ENCODE assay signal across 8 mouse cellular contexts in genomic region chr11:78166161-78166560, GRCm38 (mm10). TPM values are rescaled to one million over a fixed set of nuclear protein-coding genes. Genes with fewer than 3 reads are reported as not detected.
DNase-seq lines count a peak whose midpoint lies in the region; ATAC-seq and TF ChIP-seq lines count a peak whose summit lies in the region.

No protein-coding gene starts in this region.

- no peak overlapping the region; the same call in 1 of the 2 replicates for H3K9ac ChIP-seq in lung, postnatal 0 days (replicated peaks; ENCODE audit: low read depth)
- H3K9ac ChIP-seq in forebrain, embryonic 13.5 days: peak overlapping the region; percentile 99
- peak overlapping the region; percentile 68; the same call in 1 of the 2 replicates for H3K9ac ChIP-seq in limb, embryonic 11.5 days (ENCODE audit: low read length)

- H3K4me3 ChIP-seq in lung, postnatal 0 days (ENCODE audit: low read depth, low read length): peak overlapping the region; percentile 75; the same call in 1 of the 2 replicates
- H3K4me3 ChIP-seq in lung, adult 2 months (replicated peaks; ENCODE audit: extremely low read depth, low read depth, low read length): no peak overlapping the region
- peak overlapping the region; percentile 99 for H3K4me3 ChIP-seq in forebrain, embryonic 13.5 days
- H3K4me3 ChIP-seq in limb, embryonic 11.5 days (ENCODE audit: low read depth, low read length): peak overlapping the region; percentile 99
- H3K4me3 ChIP-seq in small intestine, adult 2 months (ENCODE audit: low read depth, low read length): peak overlapping the region; percentile 69

- no peak for DNase-seq in lung, postnatal 0 days (ENCODE audit: low spot score)
- DNase-seq in lung, adult 2 months: no peak
- no peak for DNase-seq in limb, embryonic 11.5 days (ENCODE audit: low spot score)
- no peak for DNase-seq in layer of hippocampus, postnatal 14 days (ENCODE audit: low spot score in 2 of 2)
- no peak for DNase-seq in left cerebral cortex, adult 8-10 months (ENCODE audit: low spot score in 2 of 2)
- DNase-seq in lung, adult 18-20 months: no peak

- TF ChIP-seq POLR2A in lung, adult 2 months (IDR thresholded peaks at IDR 0.05; ENCODE audit: borderline replicate concordance, extremely low read depth, low read depth, low read length): no peak
- no peak for TF ChIP-seq POLR2A in small intestine, adult 2 months (IDR thresholded peaks at IDR 0.05; ENCODE audit: low read depth, low read length)

- no peaks in the 10 kb centered on the region for H3K27me3 ChIP-seq in lung, postnatal 0 days (replicated peaks; ENCODE audit: insufficient read depth, low read length)
- no peaks in the 10 kb centered on the region for H3K27me3 ChIP-seq in forebrain, embryonic 13.5 days
- H3K27me3 ChIP-seq in limb, embryonic 11.5 days (ENCODE audit: control insufficient read depth, insufficient read depth, low read length): no peaks in the 10 kb centered on the region
- H3K27me3 ChIP-seq in small intestine, adult 2 months (ENCODE audit: control insufficient read depth, insufficient read depth, low read length): no peaks in the 10 kb centered on the region

- TF ChIP-seq EP300 in lung, postnatal 0 days (IDR thresholded peaks at IDR 0.05): no peak

- H3K4me2 ChIP-seq in lung, postnatal 0 days (replicated peaks; ENCODE audit: low read depth, low read length): peak overlapping the region; percentile 95
- H3K4me2 ChIP-seq in forebrain, embryonic 13.5 days: peak overlapping the region; percentile 81
- H3K4me2 ChIP-seq in limb, embryonic 11.5 days (ENCODE audit: low read depth, severe bottlenecking): peak overlapping the region; percentile 61

- H3K27ac ChIP-seq in lung, postnatal 0 days (ENCODE audit: low read length): peak overlapping the region; percentile 94
- H3K27ac ChIP-seq in forebrain, embryonic 13.5 days: peak overlapping the region; percentile 99; the same call in 1 of the 2 replicates
- peak overlapping the region; percentile 99; the same call in 1 of the 2 replicates for H3K27ac ChIP-seq in limb, embryonic 11.5 days (replicated peaks; ENCODE audit: low read depth, low read length)
- peak overlapping the region; percentile 97 for H3K27ac ChIP-seq in small intestine, adult 2 months (ENCODE audit: insufficient read depth, low read depth, low read length)

- 40% methylated on average over 4 of the region's 4 CpGs for WGBS in lung, postnatal 0 days
- WGBS in lung, adult 2 months: 56% methylated on average over 4 of the region's 4 CpGs
- 37% methylated on average over 4 of the region's 4 CpGs for WGBS in forebrain, embryonic 13.5 days
- WGBS in limb, embryonic 11.5 days: 43% methylated on average over 4 of the region's 4 CpGs
- WGBS in small intestine, adult 2 months: 44% methylated on average over 4 of the region's 4 CpGs

- no peaks in the 10 kb centered on the region for H3K9me3 ChIP-seq in lung, postnatal 0 days (ENCODE audit: low read length)
- no peaks in the 10 kb centered on the region for H3K9me3 ChIP-seq in forebrain, embryonic 13.5 days (replicated peaks)
- no peaks in the 10 kb centered on the region for H3K9me3 ChIP-seq in limb, embryonic 11.5 days (ENCODE audit: control insufficient read depth, low read length)

- peaks cover 20% of the 10 kb centered on the region for H3K4me1 ChIP-seq in lung, postnatal 0 days (ENCODE audit: insufficient read depth, low read depth, low read length)
- peaks cover 10% of the 10 kb centered on the region for H3K4me1 ChIP-seq in lung, adult 2 months (ENCODE audit: control insufficient read depth, insufficient read depth, low read length)
- peaks cover 39% of the 10 kb centered on the region for H3K4me1 ChIP-seq in forebrain, embryonic 13.5 days
- peaks cover 23% of the 10 kb centered on the region for H3K4me1 ChIP-seq in limb, embryonic 11.5 days (ENCODE audit: control insufficient read depth, insufficient read depth, low read length)
- H3K4me1 ChIP-seq in small intestine, adult 2 months (ENCODE audit: control insufficient read depth, insufficient read depth, insufficient read length, low read length): peaks cover 51% of the 10 kb centered on the region

- ATAC-seq in lung, postnatal 0 days: no peak
- ATAC-seq in forebrain, embryonic 13.5 days: no peak
- ATAC-seq in limb, embryonic 11.5 days (ENCODE audit: insufficient number of reproducible peaks, low FRiP score, low TSS enrichment, low read depth): no peak

- no peaks in the 10 kb centered on the region for H3K36me3 ChIP-seq in lung, postnatal 0 days (ENCODE audit: insufficient read depth, low read length)
- H3K36me3 ChIP-seq in forebrain, embryonic 13.5 days (ENCODE audit: poor library complexity, severe bottlenecking): peaks cover 14% of the 10 kb centered on the region
- H3K36me3 ChIP-seq in limb, embryonic 11.5 days (ENCODE audit: control insufficient read depth, insufficient read depth, low read length): peaks cover 9% of the 10 kb centered on the region
- H3K36me3 ChIP-seq in small intestine, adult 2 months (ENCODE audit: control insufficient read depth, insufficient read depth, low read length): peaks cover 8% of the 10 kb centered on the region

- no peak for TF ChIP-seq CTCF in lung, postnatal 0 days (IDR thresholded peaks at IDR 0.05)
- no peak for TF ChIP-seq CTCF in lung, adult 2 months (IDR thresholded peaks at IDR 0.05; ENCODE audit: insufficient read depth, low read length)
- no peak for TF ChIP-seq CTCF in small intestine, adult 2 months (IDR thresholded peaks at IDR 0.05; ENCODE audit: extremely low read depth, insufficient read length, insufficient replicate concordance, low read depth, low read length)

RNA-seq across cellular contexts. Expression of gene Traf4, which starts 0.8 kb away (rescaled TPM):
- polyA plus RNA-seq in lung, postnatal 0 days (2015; fragmentation: Nextera tagmentation; extraction: Ambion mirVana): 33.0 and 33.9 TPM in 2 replicates
- polyA plus RNA-seq in lung, adult 2 months (2012; rRNA removed): 37.0 and 42.8 TPM in 2 replicates
- 114 and 121 TPM in 2 replicates for polyA plus RNA-seq in forebrain, embryonic 13.5 days (2015; fragmentation: Nextera tagmentation; extraction: Ambion mirVana)
- polyA plus RNA-seq in limb, embryonic 11.5 days (2014; fragmentation: Nextera tagmentation; extraction: Ambion mirVana): 92.6 and 114 TPM in 2 replicates
- 50.3 and 99.5 TPM in 2 replicates for polyA plus RNA-seq in small intestine, adult 2 months (2012; rRNA removed)
- 10 to 100 TPM; 33.8 to 34.9 TPM for total RNA-seq in layer of hippocampus, postnatal 14 days (2021)
- total RNA-seq in left cerebral cortex, adult 8-10 months (2022): 1 to 10 TPM; 5.9 to 9.4 (median 9.0) TPM

RNA-seq across cellular contexts. Expression of gene Nek8, which starts 10.3 kb away (rescaled TPM):
- polyA plus RNA-seq in lung, postnatal 0 days (2015; fragmentation: Nextera tagmentation; extraction: Ambion mirVana): 11.7 and 14.4 TPM in 2 replicates
- 16.1 and 18.9 TPM in 2 replicates for polyA plus RNA-seq in lung, adult 2 months (2012; rRNA removed)
- 5.4 and 8.7 TPM in 2 replicates for polyA plus RNA-seq in forebrain, embryonic 13.5 days (2015; fragmentation: Nextera tagmentation; extraction: Ambion mirVana)
- polyA plus RNA-seq in limb, embryonic 11.5 days (2014; fragmentation: Nextera tagmentation; extraction: Ambion mirVana): 15.0 and 15.5 TPM in 2 replicates
- 5.0 and 6.6 TPM in 2 replicates for polyA plus RNA-seq in small intestine, adult 2 months (2012; rRNA removed)
- 1 to 10 TPM; 4.2 to 4.7 TPM for total RNA-seq in layer of hippocampus, postnatal 14 days (2021)
- 1 to 10 TPM; 2.0 to 4.3 (median 2.8) TPM for total RNA-seq in left cerebral cortex, adult 8-10 months (2022)

RNA-seq across cellular contexts. Expression of gene Tlcd1, which starts 10.3 kb away (rescaled TPM):
- polyA plus RNA-seq in lung, postnatal 0 days (2015; fragmentation: Nextera tagmentation; extraction: Ambion mirVana): 18.2 and 20.0 TPM in 2 replicates
- polyA plus RNA-seq in lung, adult 2 months (2012; rRNA removed): 38.0 and 44.2 TPM in 2 replicates
- 4.7 and 7.6 TPM in 2 replicates for polyA plus RNA-seq in forebrain, embryonic 13.5 days (2015; fragmentation: Nextera tagmentation; extraction: Ambion mirVana)
- polyA plus RNA-seq in limb, embryonic 11.5 days (2014; fragmentation: Nextera tagmentation; extraction: Ambion mirVana): 8.7 and 10.4 TPM in 2 replicates
- polyA plus RNA-seq in small intestine, adult 2 months (2012; rRNA removed): 15.0 and 15.3 TPM in 2 replicates
- 10 to 100 TPM; 33.0 to 37.0 TPM for total RNA-seq in layer of hippocampus, postnatal 14 days (2021)
- total RNA-seq in left cerebral cortex, adult 8-10 months (2022): 10 to 100 TPM; 24.8 to 34.9 (median 28.4) TPM

RNA-seq across cellular contexts. Expression of gene Rpl23a, which starts 17.2 kb away (rescaled TPM):
- 991 and 1,079 TPM in 2 replicates for polyA plus RNA-seq in lung, postnatal 0 days (2015; fragmentation: Nextera tagmentation; extraction: Ambion mirVana)
- polyA plus RNA-seq in lung, adult 2 months (2012; rRNA removed): 103 and 212 TPM in 2 replicates
- polyA plus RNA-seq in forebrain, embryonic 13.5 days (2015; fragmentation: Nextera tagmentation; extraction: Ambion mirVana): 970 and 1,119 TPM in 2 replicates
- 1,529 and 1,574 TPM in 2 replicates for polyA plus RNA-seq in limb, embryonic 11.5 days (2014; fragmentation: Nextera tagmentation; extraction: Ambion mirVana)
- polyA plus RNA-seq in small intestine, adult 2 months (2012; rRNA removed): 31.9 and 66.4 TPM in 2 replicates
- total RNA-seq in layer of hippocampus, postnatal 14 days (2021): 100 to 1,000 TPM; 674 to 733 TPM
- total RNA-seq in left cerebral cortex, adult 8-10 months (2022): 100 to 1,000 TPM; 678 to 790 (median 743) TPM

RNA-seq across cellular contexts. Expression of gene Rab34, which starts 22.1 kb away (rescaled TPM):
- 103 and 104 TPM in 2 replicates for polyA plus RNA-seq in lung, postnatal 0 days (2015; fragmentation: Nextera tagmentation; extraction: Ambion mirVana)
- polyA plus RNA-seq in lung, adult 2 months (2012; rRNA removed): 45.4 and 59.2 TPM in 2 replicates
- 39.7 and 42.1 TPM in 2 replicates for polyA plus RNA-seq in forebrain, embryonic 13.5 days (2015; fragmentation: Nextera tagmentation; extraction: Ambion mirVana)
- 142 and 144 TPM in 2 replicates for polyA plus RNA-seq in limb, embryonic 11.5 days (2014; fragmentation: Nextera tagmentation; extraction: Ambion mirVana)
- 12.2 and 13.0 TPM in 2 replicates for polyA plus RNA-seq in small intestine, adult 2 months (2012; rRNA removed)
- 10 to 100 TPM; 34.1 to 40.0 TPM for total RNA-seq in layer of hippocampus, postnatal 14 days (2021)
- total RNA-seq in left cerebral cortex, adult 8-10 months (2022): 10 to 100 TPM; 23.9 to 29.6 (median 26.2) TPM
